Mouse (Mus musculus) embryonic facial prominence, embryonic 11.5 days (tissue): ENCODE results near the gene Pstpip1. TPM values are rescaled to one million over a fixed set of nuclear protein-coding genes. Genes with fewer than 3 reads are reported as not detected.

Experiments used
- polyA plus RNA-seq: library from polyadenylated mRNA; unstranded; fragments of >200 nt; fragmentation: Nextera tagmentation; extraction: Ambion mirVana; gene quantifications from 2 replicates; pipeline ENCODE4 v1.2.1, GENCODE M21; 2014

The Pstpip1 gene
- polyA plus RNA-seq, 1 experiment from 2014 or later, result 0.32 TPM

Other genes starting within 250 kb of the Pstpip1 start
- 9.9 and 13.2 TPM in 2 replicates for gene Scaper, start 151.8 kb upstream of the Pstpip1 start, polyA plus RNA-seq
- gene 4930563M21Rik, start 79.4 kb upstream of the Pstpip1 start, polyA plus RNA-seq, result not detected in 2 replicates
- gene Rcn2, start 48.1 kb upstream of the Pstpip1 start, polyA plus RNA-seq, result 361 and 370 TPM in 2 replicates
- gene Tspan3, start 75.5 kb downstream of the Pstpip1 start, polyA plus RNA-seq, result 449 and 499 TPM in 2 replicates